Mouse (Mus musculus) thymus, adult 2 months (tissue): Measurements from ENCODE around the gene Ank3.

Source experiments
- CTCF ChIP-seq: fragments of 200-500 bp; IDR thresholded peaks from 2 replicates; pipeline ENCODE4 v1.5.1; 2012; ENCODE audit warnings: mild to moderate bottlenecking, control low read depth, low read length, moderate library complexity, borderline replicate concordance; ENCODE audit not compliant: control insufficient read depth, poor library complexity, insufficient read depth; ENCODE audit errors: extremely low read depth
- POLR2A ChIP-seq: fragments of 200-500 bp; IDR thresholded peaks from 2 replicates; pipeline ENCODE4 v1.6.1; 2012; ENCODE audit warnings: mild to moderate bottlenecking, low read length, control low read depth, moderate library complexity; ENCODE audit not compliant: control insufficient read depth, poor library complexity, insufficient read depth; ENCODE audit errors: extremely low read depth

- TF ChIP-seq CTCF (no peak), POLR2A (no peak)
These were observed 38.9 kb upstream of the Ank3 start for GRCm38 (mm10) chr10:69359666-69360065.
